Mouse (Mus musculus): ENCODE results near the gene Setd7. TPM values are rescaled to one million over a fixed set of nuclear protein-coding genes. Genes with fewer than 3 reads are reported as not detected.

The Setd7 gene
- polyA plus RNA-seq, 1 experiment from 2014 or later = 3.5 TPM

GRCm38 (mm10) chr3:51533573-51533972 is 27.1 kb downstream of the Setd7 start:
- WGBS = 89% methylated on average over 5 of the region's 5 CpGs
- ATAC-seq (ENCODE audit: low FRiP score, low read depth) = no peak
- Histone ChIP-seq H3K9me3 (no peaks in the 10 kb centered on the region), H3K27ac (replicated peaks) (no peak overlapping the region), H3K4me2 (replicated peaks) (no peak overlapping the region), H3K36me3 (peaks cover 90% of the 10 kb centered on the region), H3K9ac (replicated peaks) (no peak overlapping the region), H3K4me1 (no peaks in the 10 kb centered on the region), H3K27me3 (no peaks in the 10 kb centered on the region), H3K4me3 (no peak overlapping the region)

DNA sequence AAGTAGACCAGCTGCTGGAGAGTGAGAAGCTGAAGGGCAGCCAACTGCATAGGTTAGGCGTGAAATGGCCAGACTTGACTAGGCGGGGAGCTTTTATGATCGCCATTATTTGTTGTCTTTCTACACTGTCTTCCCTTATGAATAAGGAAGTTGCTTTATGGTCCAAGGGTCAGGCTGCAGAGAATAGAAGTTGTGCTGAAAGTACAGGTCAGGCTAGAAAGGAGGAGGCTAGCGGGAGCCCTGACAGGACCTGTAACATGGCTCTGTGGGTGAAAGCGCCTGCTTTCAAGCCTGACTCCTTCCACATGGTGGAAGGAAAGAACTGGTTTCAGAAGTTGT is 28.4 kb downstream of the Setd7 start:
- no peak overlapping the region for H3K4me3 ChIP-seq
- no peaks in the 10 kb centered on the region for H3K4me1 ChIP-seq
- WGBS = 95% methylated on average over 5 of the region's 5 CpGs
- no peaks in the 10 kb centered on the region for H3K27me3 ChIP-seq
- no peak overlapping the region for H3K27ac ChIP-seq (replicated peaks)
- no peaks in the 10 kb centered on the region for H3K9me3 ChIP-seq
- H3K36me3 ChIP-seq = peaks cover 84% of the 10 kb centered on the region
- no peak overlapping the region for H3K9ac ChIP-seq (replicated peaks)
- no peak for ATAC-seq (ENCODE audit: low FRiP score, low read depth)
- H3K4me2 ChIP-seq (replicated peaks) = no peak overlapping the region

DNA sequence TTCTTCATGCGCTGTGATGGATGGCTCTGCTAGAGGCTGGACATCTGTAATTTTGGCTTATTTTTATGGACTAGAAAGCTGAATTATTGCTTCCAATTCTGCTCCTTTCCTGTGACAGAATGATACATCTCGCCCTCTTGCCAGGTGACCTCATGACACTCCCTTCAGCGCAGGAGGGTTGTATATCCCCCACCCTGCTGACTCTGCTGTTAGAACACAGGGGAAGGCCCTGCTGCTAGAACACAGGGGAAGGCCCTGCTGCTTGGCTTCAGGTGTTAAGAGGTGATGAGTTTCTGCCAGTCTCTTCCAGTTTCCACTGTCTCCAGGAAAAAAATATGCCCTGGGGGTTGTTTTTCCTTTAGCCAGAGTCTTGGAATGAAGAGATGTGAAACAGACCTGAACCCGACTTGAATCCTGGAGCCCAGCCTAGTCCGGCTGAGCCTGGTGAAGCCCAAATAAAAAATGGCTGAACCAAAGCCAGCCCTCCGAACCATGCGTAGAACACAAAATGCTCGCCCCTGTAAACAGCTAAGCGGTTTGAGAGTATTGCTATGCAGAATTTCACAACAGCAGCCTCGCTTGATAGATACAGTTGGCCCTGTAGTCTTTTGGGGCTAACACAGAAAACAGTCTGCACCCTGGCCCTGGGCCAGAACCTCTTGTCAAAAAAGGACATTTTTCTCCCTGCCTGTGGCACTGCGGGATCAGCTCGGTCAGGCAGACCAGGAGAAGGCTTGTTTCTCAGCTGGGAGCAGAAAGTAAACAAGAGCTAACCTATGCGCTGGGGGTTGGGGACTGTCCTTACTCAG is 29.0 kb downstream of the Setd7 start:
- Histone ChIP-seq H3K9me3 (no peaks in the 10 kb centered on the region), H3K36me3 (peaks cover 88% of the 10 kb centered on the region), H3K27me3 (no peaks in the 10 kb centered on the region), H3K4me3 (no peak overlapping the region), H3K27ac (replicated peaks) (no peak overlapping the region), H3K4me2 (replicated peaks) (no peak overlapping the region), H3K4me1 (no peaks in the 10 kb centered on the region), H3K9ac (replicated peaks) (no peak overlapping the region)
- 91% methylated on average over 13 of the region's 13 CpGs for WGBS
- no peak for ATAC-seq (ENCODE audit: low FRiP score, low read depth)

DNA sequence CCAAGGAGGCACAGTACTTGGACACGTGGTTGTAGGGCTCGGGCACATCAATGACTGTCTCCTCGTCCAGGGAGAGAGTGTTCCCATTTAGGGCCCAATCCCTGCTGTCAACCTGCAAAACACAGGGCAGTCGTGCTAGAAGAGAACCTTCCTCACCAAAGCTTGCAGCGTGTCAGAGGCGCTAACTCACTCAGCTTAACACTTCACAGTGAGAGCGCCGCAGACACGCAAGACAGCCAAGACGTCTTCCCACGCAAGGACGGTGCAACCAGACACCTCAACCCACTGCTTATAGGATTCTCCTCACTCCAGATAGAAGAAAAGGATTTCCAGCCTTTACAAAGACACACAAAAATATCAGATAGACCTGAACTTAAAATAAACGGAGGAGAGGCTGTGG is 33.8 kb downstream of the Setd7 start:
- Histone ChIP-seq H3K4me2 (replicated peaks) (no peak overlapping the region), H3K9me3 (no peaks in the 10 kb centered on the region), H3K27me3 (no peaks in the 10 kb centered on the region), H3K4me1 (no peaks in the 10 kb centered on the region), H3K9ac (replicated peaks) (no peak overlapping the region), H3K4me3 (no peak overlapping the region), H3K27ac (replicated peaks) (no peak overlapping the region), H3K36me3 (peaks cover 91% of the 10 kb centered on the region)
- no peak for ATAC-seq (ENCODE audit: low FRiP score, low read depth)
- 93% methylated on average over 13 of the region's 13 CpGs for WGBS

DNA sequence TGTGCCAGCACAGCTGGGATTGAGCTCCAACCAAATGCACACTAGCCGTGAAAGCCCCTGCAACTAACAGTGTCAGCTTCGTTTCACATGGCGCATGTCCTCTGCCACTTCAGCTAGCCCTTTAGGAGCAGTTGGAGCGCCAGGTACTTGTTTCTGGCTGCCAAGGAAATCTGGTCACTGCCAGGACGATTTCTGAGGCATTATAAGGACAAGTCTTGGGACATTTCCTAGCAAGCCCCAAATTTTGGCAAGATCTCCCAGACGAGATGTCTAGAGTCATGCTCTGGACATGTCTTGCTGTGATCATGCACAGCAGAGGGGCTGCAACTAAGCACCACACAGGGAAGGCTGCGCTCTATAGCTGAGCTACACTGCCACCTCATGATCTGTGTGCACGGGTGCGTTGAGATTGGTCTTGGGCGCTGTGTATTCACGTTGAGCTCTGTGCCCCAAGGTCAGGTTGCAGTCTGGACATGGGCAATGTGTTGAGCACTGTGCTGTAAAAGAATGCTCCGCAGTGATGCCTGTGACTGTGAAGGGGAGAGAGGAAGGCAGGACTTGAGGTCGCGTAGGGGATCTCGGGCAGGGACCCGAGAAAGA is 35.4 kb downstream of the Setd7 start:
- Histone ChIP-seq H3K4me2 (replicated peaks) (no peak overlapping the region), H3K27me3 (no peaks in the 10 kb centered on the region), H3K27ac (replicated peaks) (no peak overlapping the region), H3K36me3 (peaks cover 90% of the 10 kb centered on the region), H3K9me3 (no peaks in the 10 kb centered on the region), H3K9ac (replicated peaks) (no peak overlapping the region), H3K4me1 (no peaks in the 10 kb centered on the region), H3K4me3 (no peak overlapping the region)
- ATAC-seq (ENCODE audit: low FRiP score, low read depth) = no peak
- WGBS = 88% methylated on average over 16 of the region's 16 CpGs

- Histone ChIP-seq H3K4me3 (no peak overlapping the region), H3K9ac (replicated peaks) (no peak overlapping the region), H3K27ac (replicated peaks) (no peak overlapping the region), H3K27me3 (no peaks in the 10 kb centered on the region), H3K36me3 (peaks cover 68% of the 10 kb centered on the region), H3K4me1 (no peaks in the 10 kb centered on the region), H3K4me2 (replicated peaks) (no peak overlapping the region), H3K9me3 (no peaks in the 10 kb centered on the region)
- ATAC-seq (ENCODE audit: low FRiP score, low read depth) = no peak
- WGBS = 94% methylated on average over 14 of the region's 14 CpGs
Observed at GRCm38 (mm10) chr3:51521262-51521661, 39.4 kb downstream of the Setd7 start.

DNA sequence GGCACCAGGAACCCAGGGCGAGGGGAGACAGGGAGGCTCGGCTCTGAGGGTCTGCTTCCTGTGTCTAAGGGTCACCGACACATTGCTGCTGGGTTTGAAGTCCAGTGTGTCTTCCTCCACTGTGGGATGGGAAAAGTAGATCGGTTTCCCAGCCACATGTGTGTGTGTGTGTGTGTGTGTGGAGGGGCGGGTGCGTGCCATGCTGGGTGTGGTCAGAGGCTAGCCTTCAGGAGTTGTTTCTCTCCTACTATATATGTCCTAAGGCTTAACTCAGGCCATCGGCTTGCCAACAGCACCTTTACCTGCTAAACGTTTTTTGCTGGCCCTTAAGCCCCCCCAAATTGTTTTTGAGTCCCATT is 41.9 kb downstream of the Setd7 start:
- Histone ChIP-seq H3K36me3 (peaks cover 43% of the 10 kb centered on the region), H3K4me1 (no peaks in the 10 kb centered on the region), H3K4me2 (replicated peaks) (no peak overlapping the region), H3K4me3 (no peak overlapping the region), H3K9ac (replicated peaks) (no peak overlapping the region), H3K27me3 (no peaks in the 10 kb centered on the region), H3K9me3 (no peaks in the 10 kb centered on the region), H3K27ac (replicated peaks) (no peak overlapping the region)
- WGBS = 73% methylated on average over 8 of the region's 8 CpGs
- ATAC-seq (ENCODE audit: low FRiP score, low read depth) = no peak

- no peak for ATAC-seq (ENCODE audit: low FRiP score, low read depth)
- H3K4me1 ChIP-seq = no peaks in the 10 kb centered on the region
- no peak overlapping the region for H3K4me2 ChIP-seq (replicated peaks)
- WGBS = 69% methylated on average over 12 of the region's 12 CpGs
- H3K27me3 ChIP-seq = no peaks in the 10 kb centered on the region
- H3K27ac ChIP-seq (replicated peaks) = no peak overlapping the region
- H3K36me3 ChIP-seq = peaks cover 37% of the 10 kb centered on the region
- no peaks in the 10 kb centered on the region for H3K9me3 ChIP-seq
- no peak overlapping the region for H3K4me3 ChIP-seq
- H3K9ac ChIP-seq (replicated peaks) = no peak overlapping the region
Observed at GRCm38 (mm10) chr3:51517878-51518762, 42.6 kb downstream of the Setd7 start.

DNA sequence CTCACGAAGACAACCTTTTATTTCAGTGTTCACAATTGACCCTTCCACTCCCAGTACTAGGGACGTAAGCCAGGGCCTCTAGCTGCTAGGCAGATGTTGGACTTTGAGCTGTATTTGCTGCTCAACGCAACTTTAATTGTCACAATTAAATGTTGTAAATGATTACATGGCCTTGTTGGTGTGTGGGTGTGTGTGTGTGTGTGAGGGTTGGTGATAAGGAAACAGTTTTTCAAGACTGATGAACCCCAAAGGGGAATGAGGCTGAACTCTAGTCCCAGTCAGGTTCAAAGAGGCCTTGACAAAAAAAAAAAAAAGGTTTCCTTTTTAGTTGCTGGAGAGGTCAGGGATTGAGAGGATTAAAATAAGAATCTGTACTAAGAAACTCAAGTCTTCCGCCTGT is 43.2 kb downstream of the Setd7 start:
- Histone ChIP-seq H3K4me2 (replicated peaks) (no peak overlapping the region), H3K4me1 (no peaks in the 10 kb centered on the region), H3K27me3 (no peaks in the 10 kb centered on the region), H3K36me3 (peaks cover 30% of the 10 kb centered on the region), H3K27ac (replicated peaks) (no peak overlapping the region), H3K9ac (replicated peaks) (no peak overlapping the region), H3K4me3 (no peak overlapping the region), H3K9me3 (no peaks in the 10 kb centered on the region)
- WGBS = 75% methylated on average over 4 of the region's 4 CpGs
- ATAC-seq (ENCODE audit: low FRiP score, low read depth) = no peak

GRCm38 (mm10) chr3:51511983-51512382 is 48.7 kb downstream of the Setd7 start:
- Histone ChIP-seq H3K9ac (replicated peaks) (no peak overlapping the region), H3K27ac (replicated peaks) (no peak overlapping the region), H3K4me1 (no peaks in the 10 kb centered on the region), H3K4me2 (replicated peaks) (no peak overlapping the region), H3K36me3 (no peaks in the 10 kb centered on the region), H3K9me3 (no peaks in the 10 kb centered on the region), H3K27me3 (no peaks in the 10 kb centered on the region), H3K4me3 (no peak overlapping the region)
- no peak for ATAC-seq (ENCODE audit: low FRiP score, low read depth)
- 95% methylated on average over 5 of the region's 5 CpGs for WGBS

- Histone ChIP-seq H3K4me2 (replicated peaks) (no peak overlapping the region), H3K9ac (replicated peaks) (no peak overlapping the region), H3K4me1 (no peaks in the 10 kb centered on the region), H3K9me3 (no peaks in the 10 kb centered on the region), H3K4me3 (no peak overlapping the region), H3K27me3 (no peaks in the 10 kb centered on the region), H3K27ac (replicated peaks) (no peak overlapping the region), H3K36me3 (no peaks in the 10 kb centered on the region)
- WGBS = 32% methylated on average over 8 of the region's 8 CpGs
- no peak for ATAC-seq (ENCODE audit: low FRiP score, low read depth)
Observed at GRCm38 (mm10) chr3:51510903-51511302, 49.8 kb downstream of the Setd7 start.

GRCm38 (mm10) chr3:51505465-51505864 is 55.2 kb downstream of the Setd7 start:
- Histone ChIP-seq H3K27me3 (no peaks in the 10 kb centered on the region), H3K4me2 (replicated peaks) (no peak overlapping the region), H3K9me3 (no peaks in the 10 kb centered on the region), H3K36me3 (no peaks in the 10 kb centered on the region), H3K9ac (replicated peaks) (no peak overlapping the region), H3K4me3 (no peak overlapping the region), H3K4me1 (peaks cover 8% of the 10 kb centered on the region), H3K27ac (replicated peaks) (peak overlapping the region; percentile 58)
- 0 out of 2 replicates have a peak, but pooled peaks have one; percentile 34 for ATAC-seq (ENCODE audit: low FRiP score, low read depth)
- WGBS = 58% methylated on average over 19 of the region's 19 CpGs
